Mouse (Mus musculus) cortical plate, adult 2 months (tissue): Measurements from ENCODE around the gene Tufm. TPM values are rescaled to one million over a fixed set of nuclear protein-coding genes. Genes with fewer than 3 reads are reported as not detected.

Experiments used
- H3K27ac ChIP-seq: fragments of 200-500 bp; 2 replicates; pipeline ENCODE4 v1.5.1; 2012; ENCODE audit warnings: low read length, control low read depth, inconsistent platforms; ENCODE audit not compliant: insufficient read depth
- H3K4me1 ChIP-seq: fragments of 200-500 bp; 2 replicates; pipeline ENCODE4 v1.6.1; 2011; ENCODE audit warnings: low read length; ENCODE audit not compliant: control insufficient read depth, insufficient read depth
- H3K4me3 ChIP-seq: fragments of 200-500 bp; 2 replicates; pipeline ENCODE4 v1.5.1; 2011; ENCODE audit warnings: mild to moderate bottlenecking, low read length, control low read depth; ENCODE audit not compliant: insufficient read depth
- CTCF ChIP-seq: fragments of 200-500 bp; IDR thresholded peaks from 2 replicates; pipeline ENCODE4 v1.5.1; 2011; ENCODE audit warnings: mild to moderate bottlenecking, control low read depth, low read length; ENCODE audit not compliant: insufficient read depth; ENCODE audit errors: extremely low read depth
- POLR2A ChIP-seq: fragments of 200-500 bp; IDR thresholded peaks from 2 replicates; pipeline ENCODE4 v1.6.1; 2011; ENCODE audit warnings: mild to moderate bottlenecking, low read length, control low read depth; ENCODE audit not compliant: insufficient read depth; ENCODE audit errors: extremely low read depth
- polyA plus RNA-seq: library from polyadenylated mRNA; depleted of rRNA; stranded (reverse); fragments of >200 nt; gene quantifications from 2 replicates; pipeline ENCODE4 v1.2.3, GENCODE M21; 2012

The Tufm gene
- polyA plus RNA-seq, 1 experiment, result 96.8 TPM

- H3K4me3 ChIP-seq, result no peak overlapping the region
- TF ChIP-seq CTCF (no peak), POLR2A (no peak)
- no peak overlapping the region for H3K27ac ChIP-seq
Measured at GRCm38 (mm10) chr7:126494120-126494519, 7.0 kb downstream of the Tufm start.

DNA sequence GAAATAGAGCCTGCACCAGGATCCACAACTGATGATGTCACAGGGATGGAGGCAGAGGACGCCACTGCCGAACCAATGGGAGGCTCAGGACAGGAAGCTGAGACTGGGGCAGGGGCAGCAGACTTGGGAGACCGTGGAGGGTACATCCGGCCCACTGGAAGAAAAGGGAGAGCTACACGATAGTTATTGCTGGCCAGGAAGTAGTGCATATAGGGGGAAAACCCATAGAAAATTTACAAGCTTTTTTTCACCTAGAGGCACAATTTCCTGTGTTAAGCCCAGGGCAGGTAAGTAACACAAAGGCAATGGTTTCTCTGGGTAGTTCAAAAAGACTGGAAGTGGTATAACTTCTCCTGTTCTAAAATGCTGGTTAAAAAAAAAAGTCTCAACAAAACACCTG is 9.3 kb downstream of the Tufm start:
- no peaks in the 10 kb centered on the region for H3K4me1 ChIP-seq
- no peak for TF ChIP-seq POLR2A
- no peak for TF ChIP-seq CTCF
- no peak overlapping the region for H3K27ac ChIP-seq
- no peak overlapping the region for H3K4me3 ChIP-seq

More at GRCm38 (mm10) chr7:126494120-126494519, 7.0 kb downstream of the Tufm start:
- H3K4me1 ChIP-seq, result no peaks in the 10 kb centered on the region

DNA sequence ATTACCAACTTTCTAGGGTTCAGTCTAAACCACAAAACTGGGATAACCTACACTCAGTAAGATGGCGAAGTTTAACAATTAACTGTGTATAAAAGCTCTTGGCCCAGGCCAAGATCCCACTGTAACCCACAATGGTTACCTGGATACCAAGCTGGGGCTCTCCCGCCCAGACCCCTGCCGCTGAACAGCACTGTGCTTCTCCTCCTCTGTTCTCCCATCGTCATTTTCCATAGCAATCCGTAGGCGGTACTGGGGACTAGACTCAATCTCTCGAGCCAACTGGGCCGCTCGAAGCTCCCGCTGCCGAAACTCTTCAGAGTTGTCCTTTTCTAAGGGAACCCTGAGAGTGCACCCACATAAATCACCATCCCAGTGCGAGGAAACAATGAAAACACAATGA is 10.8 kb downstream of the Tufm start:
- TF ChIP-seq POLR2A (no peak), CTCF (no peak)
- Histone ChIP-seq H3K4me3 (no peak overlapping the region), H3K4me1 (no peaks in the 10 kb centered on the region), H3K27ac (no peak overlapping the region)

- Histone ChIP-seq H3K4me3 (no peak overlapping the region), H3K27ac (no peak overlapping the region), H3K4me1 (no peaks in the 10 kb centered on the region)
- TF ChIP-seq POLR2A (no peak), CTCF (no peak)
Measured at GRCm38 (mm10) chr7:126499416-126499815, 12.3 kb downstream of the Tufm start.

DNA sequence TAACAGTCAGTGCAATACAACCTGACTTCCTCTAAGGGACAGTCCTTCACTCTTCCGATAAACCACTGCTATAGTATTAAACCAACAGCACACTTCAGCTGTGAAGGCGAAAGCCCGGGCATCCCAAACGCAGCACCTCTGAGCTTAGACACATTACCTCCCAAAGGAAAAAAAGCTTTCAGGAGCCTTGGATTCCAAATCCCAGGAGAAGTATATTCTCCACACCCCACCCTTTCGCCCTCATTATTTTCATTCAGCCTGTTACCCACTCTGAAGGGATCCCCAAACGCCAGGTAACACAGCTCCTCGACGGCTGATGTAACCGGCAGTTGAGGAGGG is 14.5 kb downstream of the Tufm start:
- Histone ChIP-seq H3K4me1 (no peaks in the 10 kb centered on the region), H3K27ac (peak overlapping the region; percentile 62; the same call in 1 of the 2 replicates), H3K4me3 (peak overlapping the region; percentile 55)
- TF ChIP-seq CTCF, result no peak
- TF ChIP-seq POLR2A, result no peak

- Histone ChIP-seq H3K4me3 (peak overlapping the region; percentile 55), H3K27ac (peak overlapping the region; percentile 97), H3K4me1 (no peaks in the 10 kb centered on the region)
- TF ChIP-seq CTCF (no peak), POLR2A (peak; percentile 66; the same call in 1 of the 2 replicates)
Measured at GRCm38 (mm10) chr7:126502023-126502741, 15.0 kb downstream of the Tufm start.

DNA sequence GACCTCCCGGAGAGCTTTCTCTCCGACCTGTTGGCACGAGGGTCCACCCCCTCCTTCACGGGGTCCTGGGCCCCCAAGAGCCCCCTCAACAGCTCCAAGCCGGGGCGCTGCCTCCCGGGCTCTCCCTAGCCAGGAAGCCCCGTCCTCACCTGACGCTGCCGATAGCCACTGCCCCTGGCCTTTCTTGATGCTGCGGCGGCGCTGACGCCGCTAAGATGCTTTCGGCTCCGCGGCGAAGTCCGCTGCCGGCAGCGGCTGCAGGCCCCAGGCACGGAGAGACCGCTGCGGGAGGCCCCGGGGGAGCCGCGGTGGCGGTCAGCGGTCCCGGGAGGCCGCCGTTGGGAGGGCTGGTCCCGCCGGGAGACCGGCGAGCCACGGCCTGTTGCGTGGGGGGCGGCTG is 15.6 kb downstream of the Tufm start:
- Histone ChIP-seq H3K4me3 (peak overlapping the region; percentile 55), H3K27ac (peak overlapping the region; percentile 97), H3K4me1 (no peaks in the 10 kb centered on the region)

GRCm38 (mm10) chr7:126503273-126503878 is 16.2 kb downstream of the Tufm start, which contains the start of gene Atxn2l:
TSS of gene Atxn2l (minus strand) at chr7:126503437.
- Histone ChIP-seq H3K4me3 (peak within 1 kb of the TSS; percentile 55), H3K27ac (peak within 1 kb of the TSS; percentile 97), H3K4me1 (no peaks in the 10 kb centered on the region)
- 0 out of 2 replicates have a peak, but pooled peaks have one; percentile 34 for TF ChIP-seq POLR2A
- TF ChIP-seq CTCF, result peak; percentile 21; the same call in 1 of the 2 replicates

More for the DNA sequence above, 15.6 kb downstream of the Tufm start:
- TF ChIP-seq CTCF (no peak), POLR2A (no peak)

GRCm38 (mm10) chr7:126504913-126505312 is 17.8 kb downstream of the Tufm start:
- no peak for TF ChIP-seq POLR2A
- TF ChIP-seq CTCF, result no peak
- no peak overlapping the region for H3K4me3 ChIP-seq
- no peaks in the 10 kb centered on the region for H3K4me1 ChIP-seq
- no peak overlapping the region for H3K27ac ChIP-seq
